Mouse (Mus musculus): ENCODE results near the gene Tmem189.

- TF ChIP-seq CTCF (conservative IDR thresholded peaks at IDR 0.05; ENCODE audit: insufficient read depth, insufficient read length, low read depth, low read length) (no peak), POLR2A (IDR thresholded peaks at IDR 0.05; ENCODE audit: low read depth, low read length) (no peak)
Observed at GRCm38 (mm10) chr2:167642164-167642563, 47.5 kb downstream of the Tmem189 start.

All from kidney, adult 2 months (tissue).